Mouse (Mus musculus): ENCODE measurements at regions not wholly inside any gene's neighbourhood (a gene's known extent, or its start where the extent isn't known, plus 50 kb on each side); places are given as distances from the start of the nearest gene placed in this dataset.

- no peak for TF ChIP-seq POLR2A (IDR thresholded peaks at IDR 0.05; ENCODE audit: borderline replicate concordance, control insufficient read depth, low read depth, low read length)
- TF ChIP-seq CTCF (IDR thresholded peaks at IDR 0.05; ENCODE audit: control insufficient read depth, insufficient read depth, low read length), result no peak
Measured at GRCm38 (mm10) chr2:147738307-147738872, 308.4 kb downstream of the Foxa2 start.
